Mouse (Mus musculus) lung, postnatal 0 days (tissue): ENCODE data around the gene A3galt2.

Experiments used
- CTCF ChIP-seq: IDR thresholded peaks from 2 replicates; pipeline ENCODE4 v1.5.1; 2016; ENCODE audit warnings: antibody characterized with exemption, mild to moderate bottlenecking
- EP300 ChIP-seq: IDR thresholded peaks from 2 replicates; pipeline ENCODE4 v1.6.1; 2016; ENCODE audit warnings: antibody characterized with exemption, mild to moderate bottlenecking, control low read depth

- TF ChIP-seq EP300, result no peak
- 0 out of 2 replicates have a peak, but pooled peaks have one; percentile 4 for TF ChIP-seq CTCF
Measured at GRCm38 (mm10) chr4:128806827-128807179, 51.6 kb downstream of the A3galt2 start.
